Mouse (Mus musculus) myocyte (in vitro differentiated cells): ENCODE data around the gene Scn1b.

Source experiments
- E2F4 ChIP-seq: IDR thresholded peaks from one replicate; pipeline ENCODE4 v1.6.1; 2011; ENCODE audit warnings: mild to moderate bottlenecking, control low read depth, moderate library complexity; ENCODE audit not compliant: insufficient read depth
- MAX ChIP-seq: IDR thresholded peaks from one replicate; pipeline ENCODE4 v1.6.1; 2011; ENCODE audit warnings: low read depth, mild to moderate bottlenecking, control low read depth
- MYOD1 ChIP-seq, 3 experiments: IDR thresholded peaks; one replicate each; pipeline ENCODE4 v1.6.1; 2011; ENCODE audit warnings: control low read depth in 2 of 3, low read depth in 2 of 3, mild to moderate bottlenecking in 2 of 3, moderate library complexity in 1 of 3; ENCODE audit not compliant: insufficient read length in 2 of 3, control insufficient read depth in 1 of 3
- MYOG ChIP-seq, 3 experiments: IDR thresholded peaks; one replicate each; pipeline ENCODE4 v1.6.1; 2011; ENCODE audit warnings: control low read depth in 2 of 3, low read depth in 2 of 3, mild to moderate bottlenecking in 2 of 3; ENCODE audit not compliant: insufficient read length in 2 of 3, control insufficient read depth in 1 of 3, insufficient read depth in 1 of 3
- POLR2A ChIP-seq: IDR thresholded peaks from one replicate; pipeline ENCODE4 v1.6.1; 2011; ENCODE audit warnings: low read depth, mild to moderate bottlenecking, control low read depth, moderate library complexity; ENCODE audit not compliant: insufficient read length
- POLR2AphosphoS2 ChIP-seq: IDR thresholded peaks from one replicate; pipeline ENCODE4 v1.6.1; 2011; ENCODE audit warnings: low read depth, control low read depth; ENCODE audit not compliant: insufficient read length
- REST ChIP-seq: IDR thresholded peaks from one replicate; pipeline ENCODE4 v1.6.1; 2011; ENCODE audit warnings: mild to moderate bottlenecking, control low read depth, moderate library complexity; ENCODE audit not compliant: insufficient read depth, insufficient read length
- TCF12 ChIP-seq: IDR thresholded peaks from one replicate; pipeline ENCODE4 v1.6.1; 2011; ENCODE audit warnings: mild to moderate bottlenecking, control low read depth; ENCODE audit not compliant: poor library complexity, insufficient read depth, severe bottlenecking
- TCF3 ChIP-seq: IDR thresholded peaks from one replicate; pipeline ENCODE4 v1.6.1; 2011; ENCODE audit warnings: low read depth, control low read depth; ENCODE audit not compliant: insufficient read length
- USF1 ChIP-seq: IDR thresholded peaks from one replicate; pipeline ENCODE4 v1.6.1; 2011; ENCODE audit warnings: low read depth, mild to moderate bottlenecking, control low read depth, moderate library complexity

DNA sequence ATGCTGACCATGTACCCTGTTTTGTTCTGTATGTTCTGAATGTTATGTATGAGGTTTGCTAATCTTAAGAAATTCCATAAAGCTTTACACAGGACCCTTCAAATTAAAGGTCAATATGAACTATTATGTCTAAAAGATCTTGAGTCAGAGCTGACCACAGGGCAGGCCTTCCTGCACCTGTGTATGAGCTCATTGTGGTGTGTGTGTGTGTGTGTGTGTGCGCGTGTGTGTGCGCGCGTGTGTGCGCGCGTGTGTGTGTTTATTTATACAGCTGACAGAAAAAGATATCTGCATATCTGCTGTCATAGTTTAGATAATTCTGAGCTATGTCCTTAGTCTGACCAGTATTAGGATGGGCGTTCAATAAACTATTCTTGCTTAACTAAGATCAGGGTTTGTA, 43.7 kb upstream of the Scn1b start:
- TF ChIP-seq E2F4 (no peak), MAX (no peak), POLR2A (no peak), POLR2AphosphoS2 (no peak), TCF12 (no peak), MYOG (IDR thresholded peaks at IDR 0.05; ENCODE audit: control insufficient read depth in 1 of 3, insufficient read depth in 1 of 3, insufficient read length in 2 of 3, low read depth in 2 of 3) (peak in 2 of 3 experiments; percentile 48 to 68), REST (no peak), MYOD1 (IDR thresholded peaks at IDR 0.05; ENCODE audit: control insufficient read depth in 1 of 3, insufficient read length in 2 of 3, low read depth in 2 of 3) (peak in 1 of 3 experiments; percentile 67), USF1 (no peak), TCF3 (peak; percentile 30)
